Mouse (Mus musculus): ENCODE measurements around the gene Ap1b1.
"Not testable (repeated sequence)": the region's sequence is repeated elsewhere in the genome, so short reads cannot be mapped to it uniquely, and the experiment has no call there.

The Ap1b1 gene

GRCm38 (mm10) chr11:5060756-5061412 lies 74.3 kb downstream of the Ap1b1 start:
- DNase-seq (ENCODE audit: low read depth, low spot score) = no peak

- DNase-seq (ENCODE audit: low read depth, low spot score) = peak; percentile 93
These were observed 75.0 kb downstream of the Ap1b1 start for GRCm38 (mm10) chr11:5061413-5062139.

GRCm38 (mm10) chr11:5062326-5062725 lies 75.7 kb downstream of the Ap1b1 start:
- no peak for DNase-seq (ENCODE audit: low read depth, low spot score)

GRCm38 (mm10) chr11:5062860-5063505 lies 76.4 kb downstream of the Ap1b1 start:
- DNase-seq (ENCODE audit: low read depth, low spot score) = no peak

GRCm38 (mm10) chr11:5063561-5064281 lies 77.1 kb downstream of the Ap1b1 start:
- DNase-seq (ENCODE audit: low read depth, low spot score) = no peak

- peak; percentile 69 for DNase-seq (ENCODE audit: low read depth, low spot score)
These were observed 77.8 kb downstream of the Ap1b1 start for GRCm38 (mm10) chr11:5064282-5065055.

- peak; percentile 95 for DNase-seq (ENCODE audit: low read depth, low spot score)
These were observed 78.6 kb downstream of the Ap1b1 start, which contains the start of gene Gas2l1 for GRCm38 (mm10) chr11:5065056-5065821. Gas2l1 (minus strand) TSS chr11:5065327.

- no peak for DNase-seq (ENCODE audit: low read depth, low spot score)
These were observed 80.4 kb downstream of the Ap1b1 start for GRCm38 (mm10) chr11:5067063-5067462.

GRCm38 (mm10) chr11:5068126-5068971 lies 81.7 kb downstream of the Ap1b1 start:
- no peak for DNase-seq (ENCODE audit: low read depth, low spot score)

- peak; percentile 35 for DNase-seq (ENCODE audit: low read depth, low spot score)
These were observed 88.3 kb downstream of the Ap1b1 start for GRCm38 (mm10) chr11:5074882-5075281.

GRCm38 (mm10) chr11:5075760-5076159 lies 89.1 kb downstream of the Ap1b1 start:
- no peak for DNase-seq (ENCODE audit: low read depth, low spot score)

GRCm38 (mm10) chr11:5076843-5077242 lies 90.2 kb downstream of the Ap1b1 start:
- not testable (repeated sequence) for DNase-seq (ENCODE audit: low read depth, low spot score)

- no peak for DNase-seq (ENCODE audit: low read depth, low spot score)
These were observed 102.5 kb downstream of the Ap1b1 start for GRCm38 (mm10) chr11:5089147-5089546.

GRCm38 (mm10) chr11:5091706-5092105 lies 105.1 kb downstream of the Ap1b1 start:
- DNase-seq (ENCODE audit: low read depth, low spot score) = no peak

Data from brain, adult 2 months (tissue).